Mouse (Mus musculus) hindbrain, postnatal 0 days (tissue): ENCODE measurements around the gene Pik3c2b. TPM values are rescaled to one million over a fixed set of nuclear protein-coding genes. Genes with fewer than 3 reads are reported as not detected.

ENCODE experiments used
- ATAC-seq: fragments of 200-750 bp; cut with Nextera tagmentation; 2 replicates; pipeline ENCODE4 v1.8.0; 2017; ENCODE audit warnings: mild to moderate bottlenecking, moderate TSS enrichment, moderate library complexity
- DNase-seq: peaks from one replicate; pipeline ENCODE4 v3.0.0-alpha.2; 2015; ENCODE audit warnings: low spot score
- H3K27ac ChIP-seq: fragments of 300-500 bp; sonication (generic); 2 replicates; pipeline ENCODE4 v1.5.1; 2014; ENCODE audit warnings: mild to moderate bottlenecking
- H3K27me3 ChIP-seq: fragments of 300-500 bp; sonication (generic); 2 replicates; pipeline ENCODE4 v1.6.1; 2014; ENCODE audit warnings: low read length, mixed read lengths; ENCODE audit not compliant: insufficient read depth
- H3K36me3 ChIP-seq: fragments of 300-500 bp; sonication (generic); 2 replicates; pipeline ENCODE4 v1.6.1; 2014; ENCODE audit warnings: low read length, mixed read lengths; ENCODE audit not compliant: insufficient read depth
- H3K4me1 ChIP-seq: fragments of 300-500 bp; sonication (generic); 2 replicates; pipeline ENCODE4 v1.6.1; 2014; ENCODE audit warnings: antibody characterized with exemption, low read length, mixed read lengths; ENCODE audit not compliant: insufficient read depth
- H3K4me2 ChIP-seq: fragments of 300-500 bp; sonication (generic); 2 replicates; pipeline ENCODE4 v1.6.1; 2014; ENCODE audit warnings: low read depth, mild to moderate bottlenecking, low read length, moderate library complexity, mixed read lengths
- H3K4me3 ChIP-seq: fragments of 300-500 bp; sonication (generic); 2 replicates; pipeline ENCODE4 v1.5.1; 2014; ENCODE audit warnings: low read length
- H3K9ac ChIP-seq: fragments of 300-500 bp; sonication (generic); replicated peaks from 2 replicates; pipeline ENCODE4 v1.6.1; 2014; ENCODE audit warnings: mild to moderate bottlenecking, low read length, moderate library complexity, mixed read lengths
- H3K9me3 ChIP-seq: fragments of 300-500 bp; sonication (generic); 2 replicates; pipeline ENCODE4 v1.6.1; 2016; ENCODE audit warnings: low read length, mixed read lengths
- CTCF ChIP-seq: IDR thresholded peaks from 2 replicates; pipeline ENCODE4 v1.5.1; 2016; ENCODE audit warnings: antibody characterized with exemption, control low read depth, low read depth
- WGBS: fragments of 180-500 bp; shearing (Covaris S2); extraction: QIAGEN DNeasy Blood & Tissue Kit; methylation state at CpG from one replicate; pipeline ENCODE4 v1.1.7; 2014; 5-methylcytosine and 5-hydroxymethylcytosine counted together
- polyA plus RNA-seq: library from polyadenylated mRNA; unstranded; fragments of >200 nt; fragmentation: Nextera tagmentation; extraction: Ambion mirVana; gene quantifications from 2 replicates; pipeline ENCODE4 v1.2.1, GENCODE M21; 2015
- total RNA-seq: library from RNA; depleted of rRNA; stranded (reverse); fragments of >200 nt; gene quantifications from 2 replicates; pipeline ENCODE4 v1.2.3, GENCODE M21; 2014

Gene Pik3c2b
- total and polyA plus RNA-seq, 2 experiments from 2014 or later = 8.7 to 23.0 TPM

GRCm38 (mm10) chr1:133089415-133089814, 43.9 kb downstream of the Pik3c2b start:
- H3K27me3 ChIP-seq = no peaks in the 10 kb centered on the region
- H3K4me1 ChIP-seq = no peaks in the 10 kb centered on the region
- H3K9me3 ChIP-seq = no peaks in the 10 kb centered on the region
- no peak for ATAC-seq
- no peak for TF ChIP-seq CTCF
- H3K9ac ChIP-seq = no peak overlapping the region
- DNase-seq = no peak
- WGBS = 89% methylated on average over 4 of the region's 4 CpGs
- no peak overlapping the region for H3K4me3 ChIP-seq
- no peak overlapping the region for H3K4me2 ChIP-seq
- no peak overlapping the region for H3K27ac ChIP-seq
- H3K36me3 ChIP-seq = peaks cover 36% of the 10 kb centered on the region; the same call in 1 of the 2 replicates

- peaks cover 48% of the 10 kb centered on the region; the same call in 1 of the 2 replicates for H3K36me3 ChIP-seq
- no peak for ATAC-seq
These were observed 45.2 kb downstream of the Pik3c2b start for GRCm38 (mm10) chr1:133090641-133091040.

GRCm38 (mm10) chr1:133091483-133091882, 46.0 kb downstream of the Pik3c2b start:
- H3K27ac ChIP-seq = no peak overlapping the region
- H3K9me3 ChIP-seq = no peaks in the 10 kb centered on the region
- WGBS = 88% methylated on average over 8 of the region's 8 CpGs
- no peaks in the 10 kb centered on the region for H3K27me3 ChIP-seq
- H3K4me1 ChIP-seq = no peaks in the 10 kb centered on the region
- no peak for TF ChIP-seq CTCF
- H3K4me2 ChIP-seq = no peak overlapping the region
- peaks cover 56% of the 10 kb centered on the region; the same call in 1 of the 2 replicates for H3K36me3 ChIP-seq
- DNase-seq (no peak), ATAC-seq (no peak)
- H3K4me3 ChIP-seq = no peak overlapping the region
- no peak overlapping the region for H3K9ac ChIP-seq

More at GRCm38 (mm10) chr1:133090641-133091040, 45.2 kb downstream of the Pik3c2b start:
- no peak for DNase-seq
- WGBS = 87% methylated on average over 6 of the region's 6 CpGs
- H3K4me2 ChIP-seq = no peak overlapping the region
- no peak overlapping the region for H3K9ac ChIP-seq
- TF ChIP-seq CTCF = no peak
- H3K27me3 ChIP-seq = no peaks in the 10 kb centered on the region
- H3K9me3 ChIP-seq = no peaks in the 10 kb centered on the region
- no peak overlapping the region for H3K27ac ChIP-seq
- H3K4me3 ChIP-seq = no peak overlapping the region
- no peaks in the 10 kb centered on the region for H3K4me1 ChIP-seq

- Histone ChIP-seq H3K27ac (no peak overlapping the region), H3K4me1 (no peaks in the 10 kb centered on the region), H3K4me2 (no peak overlapping the region), H3K27me3 (no peaks in the 10 kb centered on the region), H3K9ac (no peak overlapping the region), H3K36me3 (peaks cover 63% of the 10 kb centered on the region; the same call in 1 of the 2 replicates), H3K4me3 (no peak overlapping the region), H3K9me3 (no peaks in the 10 kb centered on the region)
- DNase-seq (no peak), ATAC-seq (no peak)
- no peak for TF ChIP-seq CTCF
- 87% methylated on average over 7 of the region's 7 CpGs for WGBS
These were observed 48.3 kb downstream of the Pik3c2b start for GRCm38 (mm10) chr1:133093719-133094118.

- DNase-seq (peak; percentile 83), ATAC-seq (peak; percentile 78)
- peak; percentile 88 for TF ChIP-seq CTCF
- WGBS = 40% methylated on average over 17 of the region's 17 CpGs
- Histone ChIP-seq H3K27me3 (no peaks in the 10 kb centered on the region), H3K9me3 (no peaks in the 10 kb centered on the region), H3K9ac (no peak overlapping the region), H3K4me2 (no peak overlapping the region), H3K4me3 (no peak overlapping the region), H3K27ac (no peak overlapping the region), H3K36me3 (peaks cover 63% of the 10 kb centered on the region; the same call in 1 of the 2 replicates), H3K4me1 (no peaks in the 10 kb centered on the region)
These were observed 55.7 kb downstream of the Pik3c2b start for GRCm38 (mm10) chr1:133100980-133101798.

GRCm38 (mm10) chr1:133102108-133102507, 56.6 kb downstream of the Pik3c2b start:
- WGBS = 89% methylated on average over 5 of the region's 5 CpGs
- Histone ChIP-seq H3K27ac (no peak overlapping the region), H3K4me1 (no peaks in the 10 kb centered on the region), H3K4me2 (no peak overlapping the region), H3K27me3 (no peaks in the 10 kb centered on the region), H3K36me3 (peaks cover 60% of the 10 kb centered on the region; the same call in 1 of the 2 replicates), H3K4me3 (no peak overlapping the region), H3K9me3 (no peaks in the 10 kb centered on the region), H3K9ac (no peak overlapping the region)
- TF ChIP-seq CTCF = no peak
- ATAC-seq (no peak), DNase-seq (no peak)

- ATAC-seq = no peak
- H3K36me3 ChIP-seq = peaks cover 54% of the 10 kb centered on the region; the same call in 1 of the 2 replicates
- no peaks in the 10 kb centered on the region for H3K9me3 ChIP-seq
- no peak overlapping the region for H3K4me2 ChIP-seq
- no peak overlapping the region for H3K9ac ChIP-seq
- DNase-seq = no peak
- H3K27me3 ChIP-seq = no peaks in the 10 kb centered on the region
- 93% methylated on average over 7 of the region's 7 CpGs for WGBS
- TF ChIP-seq CTCF = no peak
- H3K4me1 ChIP-seq = no peaks in the 10 kb centered on the region
- no peak overlapping the region for H3K4me3 ChIP-seq
- H3K27ac ChIP-seq = no peak overlapping the region
These were observed 57.8 kb downstream of the Pik3c2b start for GRCm38 (mm10) chr1:133103315-133103714.
